Comparison of ENCODE assay signal across 9 mouse cellular contexts in the genomic region with DNA sequence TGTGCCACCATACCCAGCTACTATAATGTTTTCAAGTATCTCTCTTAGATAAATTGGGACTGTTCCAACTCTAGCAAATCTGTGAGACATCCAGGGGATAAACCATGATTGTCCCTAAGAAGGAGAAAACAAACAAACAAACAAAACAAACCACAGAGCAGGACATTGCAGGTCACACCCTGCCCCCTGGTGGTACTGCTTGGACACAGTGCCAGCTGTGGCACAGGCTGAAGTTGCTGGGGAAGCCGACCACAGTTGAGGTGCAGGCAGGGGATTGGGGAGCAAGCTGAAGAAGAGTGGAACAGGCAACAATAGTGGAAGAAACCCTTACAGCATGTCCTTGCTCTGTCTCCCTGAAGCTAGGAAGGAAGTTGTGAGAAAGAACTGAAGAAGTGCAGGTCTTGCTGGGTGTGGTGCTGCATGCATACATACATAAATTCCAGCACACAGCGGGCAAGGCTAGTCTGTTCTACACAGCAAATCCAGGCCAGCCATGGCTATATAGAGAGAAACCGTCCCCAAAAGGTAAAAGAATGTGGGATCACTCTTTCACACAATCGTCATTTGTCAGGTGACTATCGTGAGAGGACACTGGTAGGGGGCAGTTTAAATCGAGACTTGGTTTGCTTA. TPM values are rescaled to one million over a fixed set of nuclear protein-coding genes. Genes with fewer than 3 reads are reported as not detected.
DNase-seq lines count a peak whose midpoint lies in the region; ATAC-seq and TF ChIP-seq lines count a peak whose summit lies in the region.
"Had no signal": no experiment of that assay in that cellular context is flagged by ENCODE, and none has a peak within 500 bp of the region (broad histone marks: within the 10 kb centered on the region; RNA-seq: fewer than 3 reads in every experiment).

No protein-coding gene starts in this region.

- peaks cover 1% of the 10 kb centered on the region for H3K4me1 ChIP-seq in heart, adult 2 months (ENCODE audit: control insufficient read depth, insufficient read depth, low read length)
- peaks cover 33% of the 10 kb centered on the region for H3K4me1 ChIP-seq in liver, embryonic 13.5 days (replicated peaks)
- peaks cover 2% of the 10 kb centered on the region; the same call in 1 of the 2 replicates for H3K4me1 ChIP-seq in stomach, postnatal 0 days (replicated peaks; ENCODE audit: control insufficient read depth, insufficient read depth)

- H3K9ac ChIP-seq in heart, adult 2 months (ENCODE audit: low read depth, low read length), result no peak overlapping the region
- no peak overlapping the region for H3K9ac ChIP-seq in liver, embryonic 13.5 days
- no peak overlapping the region for H3K9ac ChIP-seq in stomach, postnatal 0 days (ENCODE audit: low read length)

- H3K9me3 ChIP-seq in liver, embryonic 13.5 days (replicated peaks), result no peaks in the 10 kb centered on the region
- no peaks in the 10 kb centered on the region for H3K9me3 ChIP-seq in stomach, postnatal 0 days (ENCODE audit: control insufficient read depth, low read length)

- WGBS in heart, adult 2 months, result 48% methylated on average over 6 of the region's 6 CpGs
- 41% methylated on average over 6 of the region's 6 CpGs for WGBS in liver, embryonic 13.5 days (ENCODE audit: insufficient replicate concordance)
- WGBS in stomach, postnatal 0 days, result 43% methylated on average over 6 of the region's 6 CpGs

- no peak overlapping the region for H3K27ac ChIP-seq in heart, adult 2 months
- H3K27ac ChIP-seq in liver, embryonic 13.5 days, result no peak overlapping the region
- H3K27ac ChIP-seq in stomach, postnatal 0 days (replicated peaks), result no peak overlapping the region

- DNase-seq in heart, adult 2 months, result peak in 1 of 2 experiments; percentile 56
- no peak for DNase-seq in heart, adult 9 months (ENCODE audit: low spot score in 2 of 2)
- DNase-seq in ovary, postnatal 36 days (ENCODE audit: low spot score), result peak; percentile 37
- DNase-seq in ovary, adult 18-20 months (ENCODE audit: low spot score), result no peak
- peak; percentile 50 for DNase-seq in brain, adult 2 months (ENCODE audit: low read depth, low spot score)
- peak; percentile 47 for DNase-seq in liver, embryonic 13.5 days
- DNase-seq in stomach, postnatal 0 days (ENCODE audit: low spot score), result peak; percentile 58
- no peak for DNase-seq in left cerebral cortex, postnatal 36 days (ENCODE audit: low spot score in 2 of 2)

- intact Hi-C loops in heart, adult 2 months (cut with DNase I), result loop anchor here (2.0 to 10.0 kb wide), 2 partner anchors 39 to 381 kb away; no protein-coding TSS in a partner anchor
- intact Hi-C loops in left cerebral cortex, postnatal 36 days (cut with DNase I), result loop anchor here (5.0 kb wide), 1 partner anchor 389 kb away; no protein-coding TSS in a partner anchor

- no peaks in the 10 kb centered on the region for H3K27me3 ChIP-seq in heart, adult 2 months (ENCODE audit: control insufficient read depth, insufficient read depth, low read length)
- no peaks in the 10 kb centered on the region; the same call in 1 of the 2 replicates for H3K27me3 ChIP-seq in liver, embryonic 13.5 days
- no peaks in the 10 kb centered on the region for H3K27me3 ChIP-seq in stomach, postnatal 0 days (ENCODE audit: control insufficient read depth, insufficient read depth, low read length)

- ATAC-seq in liver, embryonic 13.5 days (ENCODE audit: low read depth), result no peak
- no peak for ATAC-seq in stomach, postnatal 0 days (ENCODE audit: low FRiP score, low TSS enrichment)

- no peak overlapping the region for H3K4me2 ChIP-seq in liver, embryonic 13.5 days
- no peak overlapping the region for H3K4me2 ChIP-seq in stomach, postnatal 0 days (replicated peaks; ENCODE audit: low read depth)

- no peaks in the 10 kb centered on the region for H3K79me2 ChIP-seq in heart, adult 2 months (replicated peaks; ENCODE audit: control insufficient read depth, insufficient read depth, low read length)

- no peak for TF ChIP-seq POLR2A in heart, adult 2 months (IDR thresholded peaks at IDR 0.05; ENCODE audit: insufficient read depth, low read depth, low read length)

- H3K36me3 ChIP-seq in heart, adult 2 months (ENCODE audit: control insufficient read depth, insufficient read depth, low read length), result no peaks in the 10 kb centered on the region
- no peaks in the 10 kb centered on the region for H3K36me3 ChIP-seq in liver, embryonic 13.5 days
- H3K36me3 ChIP-seq in stomach, postnatal 0 days (ENCODE audit: control insufficient read depth, insufficient read depth, low read length), result no peaks in the 10 kb centered on the region

- no peak overlapping the region for H3K4me3 ChIP-seq in heart, adult 2 months
- H3K4me3 ChIP-seq in liver, embryonic 13.5 days (replicated peaks), result no peak overlapping the region
- no peak overlapping the region for H3K4me3 ChIP-seq in stomach, postnatal 0 days (ENCODE audit: low read depth, low read length)

- no peak for TF ChIP-seq EP300 in heart, adult 2 months (IDR thresholded peaks at IDR 0.05; ENCODE audit: insufficient read depth, low read depth, low read length)
- TF ChIP-seq EP300 in stomach, postnatal 0 days (optimal IDR thresholded peaks at IDR 0.05), result no peak

- peak; percentile 90 for TF ChIP-seq CTCF in heart, adult 2 months (IDR thresholded peaks at IDR 0.05)
- TF ChIP-seq CTCF in stomach, postnatal 0 days (IDR thresholded peaks at IDR 0.05; ENCODE audit: low read depth), result peak; percentile 83

RNA-seq across cellular contexts. Expression of gene Pck2, which starts 3.8 kb away (rescaled TPM):
- 1 to 10 TPM; 9.0 to 9.4 TPM for total RNA-seq in heart, adult 2 months (2021)
- 13.3 and 15.3 TPM in 2 replicates for polyA plus RNA-seq in heart, adult 2 months (2012; rRNA removed)
- 32.2 and 34.5 TPM in 2 replicates for polyA plus RNA-seq in liver, embryonic 13.5 days (2015; fragmentation: Nextera tagmentation; extraction: Ambion mirVana)
- 15.7 and 16.1 TPM in 2 replicates for polyA plus RNA-seq in stomach, postnatal 0 days (2015; fragmentation: Nextera tagmentation; extraction: Ambion mirVana)
- 10 to 100 TPM; 24.8 to 28.9 TPM for total RNA-seq in left cerebral cortex, postnatal 36 days (2021)

RNA-seq across cellular contexts. Expression of gene Nrl, which starts 11.4 kb away (rescaled TPM):
- not detected for total RNA-seq in heart, adult 2 months (2021)
- polyA plus RNA-seq in heart, adult 2 months (2012; rRNA removed), result not detected in 2 replicates
- not detected in 2 replicates for polyA plus RNA-seq in liver, embryonic 13.5 days (2015; fragmentation: Nextera tagmentation; extraction: Ambion mirVana)
- polyA plus RNA-seq in stomach, postnatal 0 days (2015; fragmentation: Nextera tagmentation; extraction: Ambion mirVana), result 0.11 TPM in 1 of 2 replicates, not detected in the other
- under 1 TPM; 0.44 to 0.77 TPM for total RNA-seq in left cerebral cortex, postnatal 36 days (2021)
- total RNA-seq: neutrophil, adult 5-6 weeks had no signal

RNA-seq across cellular contexts. Expression of gene Dcaf11, which starts 23.6 kb away (rescaled TPM):
- total RNA-seq in heart, adult 2 months (2021), result 100 to 1,000 TPM; 136 to 160 TPM
- polyA plus RNA-seq in heart, adult 2 months (2012; rRNA removed), result 151 and 186 TPM in 2 replicates
- polyA plus RNA-seq in liver, embryonic 13.5 days (2015; fragmentation: Nextera tagmentation; extraction: Ambion mirVana), result 48.9 and 59.1 TPM in 2 replicates
- polyA plus RNA-seq in stomach, postnatal 0 days (2015; fragmentation: Nextera tagmentation; extraction: Ambion mirVana), result 45.9 and 51.0 TPM in 2 replicates
- total RNA-seq in left cerebral cortex, postnatal 36 days (2021), result 10 to 100 TPM; 76.9 to 82.1 TPM

RNA-seq across cellular contexts. Expression of gene A730061H03Rik, which starts 24.0 kb away (rescaled TPM):
- total RNA-seq in heart, adult 2 months (2021), result not detected
- 0.74 and 1.2 TPM in 2 replicates for polyA plus RNA-seq in heart, adult 2 months (2012; rRNA removed)
- polyA plus RNA-seq in liver, embryonic 13.5 days (2015; fragmentation: Nextera tagmentation; extraction: Ambion mirVana), result 1.6 and 1.8 TPM in 2 replicates
- polyA plus RNA-seq in stomach, postnatal 0 days (2015; fragmentation: Nextera tagmentation; extraction: Ambion mirVana), result 0.57 and 0.93 TPM in 2 replicates
- 1 to 10 TPM in 1 of 2 experiments, not detected in 1; 1.0 TPM for total RNA-seq in left cerebral cortex, postnatal 36 days (2021)

RNA-seq across cellular contexts. Expression of gene Cpne6, which starts 26.0 kb away (rescaled TPM):
- not detected for total RNA-seq in heart, adult 2 months (2021)
- 0.25 and 0.26 TPM in 2 replicates for polyA plus RNA-seq in heart, adult 2 months (2012; rRNA removed)
- 0.09 TPM in 1 of 2 replicates, not detected in the other for polyA plus RNA-seq in liver, embryonic 13.5 days (2015; fragmentation: Nextera tagmentation; extraction: Ambion mirVana)
- 0.08 and 0.17 TPM in 2 replicates for polyA plus RNA-seq in stomach, postnatal 0 days (2015; fragmentation: Nextera tagmentation; extraction: Ambion mirVana)
- 100 to 1,000 TPM; 163 to 211 TPM for total RNA-seq in left cerebral cortex, postnatal 36 days (2021)
- total RNA-seq: neutrophil, adult 5-6 weeks had no signal

Comparison
In these comparisons a context has a peak if more than half of its experiments do, and no peak if none do; other contexts are left out.
1. DNase-seq: peak in ovary, postnatal 36 days (single experiment), brain, adult 2 months (single experiment), liver, embryonic 13.5 days (single experiment) and stomach, postnatal 0 days (single experiment); none in heart, adult 9 months (0 of 2), ovary, adult 18-20 months (single experiment) and left cerebral cortex, postnatal 36 days (0 of 2).